Mouse (Mus musculus): ENCODE measurements at regions not wholly inside any gene's neighbourhood (a gene's known extent, or its start where the extent isn't known, plus 50 kb on each side); places are given as distances from the start of the nearest gene placed in this dataset.
"Not testable (repeated sequence)": the region's sequence is repeated elsewhere in the genome, so short reads cannot be mapped to it uniquely, and the experiment has no call there.

DNA sequence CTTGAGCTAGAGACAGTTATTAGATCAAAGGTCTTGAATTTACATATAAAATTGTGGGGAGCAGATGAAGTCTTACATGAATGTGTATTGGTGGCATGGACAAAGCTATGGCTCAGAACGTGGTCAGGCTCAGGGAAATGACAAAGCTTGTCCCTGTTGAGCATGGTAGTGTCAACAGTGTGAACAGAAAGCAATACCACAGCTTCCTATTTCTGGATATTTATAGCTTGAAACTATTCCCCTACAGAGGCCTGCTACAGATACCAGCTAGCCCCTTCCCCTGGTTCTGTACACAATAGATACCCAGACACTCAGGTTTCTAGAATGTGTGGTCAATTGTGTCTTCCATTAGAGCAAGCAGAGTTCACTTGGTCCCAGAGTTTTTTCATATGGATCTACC, 236.8 kb upstream of the Rarb start:
- DNase-seq, result no peak

DNA sequence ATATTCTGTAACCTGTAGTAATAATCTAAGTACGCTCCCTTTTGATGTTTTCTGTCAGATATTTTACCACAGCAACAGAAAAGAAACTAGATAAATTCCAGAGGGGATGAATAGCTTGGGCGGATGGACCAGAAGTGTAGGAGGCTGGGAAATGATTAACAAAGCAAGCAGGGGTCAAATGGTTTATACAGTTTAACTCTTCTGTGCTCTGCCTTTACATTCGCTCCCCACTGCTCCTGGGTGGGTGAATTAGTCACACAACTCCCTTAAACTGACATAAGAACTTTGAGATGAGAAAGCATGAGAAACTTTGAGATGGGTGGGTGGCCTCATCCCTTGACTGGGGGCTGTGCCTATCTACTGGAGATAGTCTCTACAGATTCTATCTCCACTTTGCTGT, 235.4 kb upstream of the Rarb start:
- DNase-seq, result no peak

DNA sequence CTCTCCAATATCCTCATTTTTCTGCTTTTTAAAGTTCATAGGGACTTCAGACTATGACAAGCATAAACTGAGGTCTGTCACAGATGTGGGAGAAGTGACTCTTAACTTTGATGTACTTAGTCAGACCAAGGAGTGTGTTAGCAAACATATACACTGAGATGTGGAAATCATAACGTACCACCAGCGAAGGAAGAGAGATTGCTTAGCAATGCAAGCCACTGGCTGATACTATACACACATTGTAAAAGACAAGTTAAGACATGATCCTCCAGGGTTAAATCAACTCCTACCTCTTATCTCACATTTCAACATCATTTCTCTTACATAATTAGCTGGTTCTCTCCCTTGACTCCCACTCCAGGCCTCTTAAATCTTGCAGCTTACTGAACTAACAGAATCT, 227.9 kb upstream of the Rarb start:
- DNase-seq, result no peak

DNA sequence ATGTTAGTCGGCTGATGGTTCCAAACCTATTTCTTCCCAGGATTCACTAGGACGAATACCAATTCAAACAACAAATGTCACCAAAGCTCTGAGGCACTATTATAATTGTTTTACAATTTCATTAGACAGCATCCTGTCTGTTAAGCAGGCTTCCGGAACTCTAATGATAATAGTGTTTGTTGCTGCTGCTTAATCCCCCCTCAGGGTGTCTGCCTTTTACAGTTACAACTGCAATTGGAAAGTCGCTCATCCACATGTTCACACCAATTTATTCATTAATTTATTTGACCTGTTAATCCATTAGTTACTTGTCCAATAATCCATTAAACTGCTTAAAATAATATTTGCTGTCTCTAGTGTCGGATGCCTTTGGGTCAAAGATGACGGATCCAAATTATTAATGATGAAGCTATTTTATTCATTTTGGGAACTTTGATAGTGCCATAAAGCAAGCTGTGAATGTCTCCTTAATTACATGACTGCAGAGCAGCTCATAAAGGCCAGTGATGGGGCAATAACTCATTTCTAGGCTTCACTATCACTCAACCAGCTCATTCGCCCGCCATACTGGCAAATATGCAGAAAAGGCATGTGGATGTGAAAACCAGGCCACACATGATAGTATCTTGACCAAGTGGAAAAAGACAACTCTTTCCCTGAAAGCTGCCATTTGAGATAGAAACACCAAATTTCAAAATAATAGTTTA, 226.6 kb upstream of the Rarb start:
- no peak for DNase-seq

DNA sequence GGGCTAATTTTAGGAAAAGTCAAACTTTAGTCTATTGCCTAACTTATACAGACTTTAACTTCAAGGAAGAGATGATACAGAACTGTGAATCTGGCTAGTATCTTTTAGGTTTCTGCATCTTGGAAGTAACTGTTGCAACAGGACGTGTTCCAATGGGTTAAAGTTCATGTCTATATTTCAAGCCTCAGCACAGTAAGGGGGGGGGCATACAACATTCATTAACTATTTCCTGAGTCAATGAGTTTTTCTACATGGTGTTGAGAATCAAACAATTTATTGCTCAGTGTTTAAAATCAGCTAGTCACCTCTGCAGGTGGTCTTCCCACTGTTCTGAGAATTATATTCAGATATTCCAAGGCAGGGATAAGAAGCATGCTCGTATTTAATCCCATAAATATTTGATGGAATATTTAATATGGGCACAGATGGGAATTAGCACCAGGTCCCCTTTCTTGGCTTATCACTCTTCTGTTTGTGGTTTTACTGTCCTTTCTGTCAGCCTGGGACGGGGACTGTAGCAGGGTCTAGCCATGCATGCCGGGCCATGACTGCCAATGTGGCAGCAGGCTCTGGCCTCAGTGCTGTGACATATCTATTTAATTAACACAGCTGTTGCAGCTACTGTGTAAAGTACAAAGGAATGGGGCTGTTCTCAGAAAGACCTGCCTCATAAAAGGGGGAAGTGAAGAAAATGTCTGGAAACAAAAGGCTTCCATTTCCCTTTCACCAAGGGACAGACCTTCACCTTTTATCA, 201.8 kb upstream of the Rarb start:
- no peak for DNase-seq

DNA sequence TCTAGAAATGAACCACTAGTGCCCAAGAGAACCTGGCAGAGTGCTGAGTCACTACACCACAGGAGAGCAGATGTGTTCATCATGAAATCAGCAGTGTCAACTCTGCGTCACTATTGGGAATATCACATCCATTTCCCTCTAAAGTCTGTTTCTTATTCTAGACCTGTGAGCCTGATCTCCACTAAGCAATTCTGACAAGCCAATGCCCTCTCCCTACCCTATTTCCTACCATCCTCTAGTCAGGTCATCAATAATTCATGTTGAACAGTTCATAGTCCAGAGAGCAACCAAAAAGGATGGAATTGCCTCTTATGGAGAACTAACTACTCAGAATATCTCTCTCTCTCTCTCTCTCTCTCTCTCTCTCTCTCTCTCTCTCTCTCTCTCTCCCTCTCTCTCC, 194.0 kb upstream of the Rarb start:
- DNase-seq, result no peak

DNA sequence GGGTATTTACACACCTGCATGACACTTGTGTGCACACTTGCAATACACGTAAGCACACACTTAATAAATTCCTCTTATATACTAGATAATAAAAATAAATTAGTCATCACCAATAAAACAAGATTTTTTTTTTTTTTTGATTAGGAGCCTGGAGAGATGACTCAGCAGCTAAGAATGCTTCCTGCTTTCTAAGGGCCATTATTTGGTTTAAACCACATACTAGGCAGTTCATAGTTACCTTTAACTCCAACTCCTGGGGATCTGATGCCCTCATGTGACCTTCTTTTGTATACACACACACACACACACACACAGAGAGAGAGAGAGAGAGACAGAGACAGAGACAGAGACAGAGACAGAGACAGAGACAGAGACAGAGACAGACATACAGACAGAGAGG, 193.2 kb upstream of the Rarb start:
- DNase-seq, result no peak

DNA sequence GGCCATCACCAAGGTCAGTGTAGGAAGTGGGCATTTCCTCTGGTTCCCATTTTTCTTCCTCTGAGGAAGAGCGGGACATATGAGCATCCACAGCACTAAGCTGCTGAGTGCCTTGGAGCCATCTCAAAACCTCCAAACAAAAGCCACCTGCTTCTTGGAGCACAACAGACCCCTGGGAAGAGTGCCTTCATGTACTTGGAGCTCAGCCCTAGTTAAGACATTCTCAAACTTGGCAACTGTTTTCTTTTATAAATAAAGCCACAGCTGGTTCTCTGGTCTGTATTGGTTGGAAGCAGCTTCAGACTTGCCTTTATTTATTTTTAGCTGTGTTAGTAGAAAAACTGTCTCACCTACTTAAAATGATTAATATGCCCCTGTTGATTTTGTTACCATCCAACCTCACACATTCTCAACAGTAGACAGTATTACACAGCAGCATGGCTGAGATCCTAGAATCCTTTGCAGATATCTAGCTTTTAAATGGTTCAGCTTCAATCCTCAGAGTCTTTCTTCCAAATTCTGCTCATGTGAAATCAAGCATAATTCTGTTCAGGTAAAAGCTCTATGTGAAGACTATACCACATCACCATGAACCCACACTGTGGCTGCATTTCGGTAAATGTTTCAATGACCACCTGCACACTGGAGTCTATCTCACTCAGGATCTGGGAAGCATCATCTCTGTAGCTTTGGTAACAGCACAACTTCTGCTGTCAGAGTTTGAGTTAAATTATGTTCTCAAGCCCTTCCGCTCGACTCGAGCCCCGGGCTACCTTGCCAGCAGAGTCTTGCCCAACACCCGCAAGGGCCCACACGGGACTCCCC, 186.4 kb upstream of the Rarb start:
- no peak for DNase-seq

DNA sequence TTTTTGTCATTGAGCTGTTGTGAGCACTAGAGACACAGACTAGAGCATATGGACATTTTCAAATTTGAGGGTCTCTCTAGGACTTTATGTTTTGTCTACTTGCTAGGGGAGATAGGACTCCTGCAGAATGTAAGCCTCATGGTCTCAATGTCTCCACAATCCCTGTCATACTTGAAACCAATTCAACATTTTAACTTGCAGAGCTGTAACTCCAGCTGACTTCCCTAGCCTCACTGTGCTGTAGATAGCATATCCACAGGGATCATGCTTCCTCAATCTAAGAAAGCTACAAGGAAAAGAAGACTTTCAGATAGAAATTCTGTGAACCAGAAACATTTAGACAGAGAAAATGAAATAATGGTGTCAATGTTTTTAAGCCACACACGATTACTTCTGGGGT, 185.8 kb upstream of the Rarb start:
- DNase-seq, result no peak

DNA sequence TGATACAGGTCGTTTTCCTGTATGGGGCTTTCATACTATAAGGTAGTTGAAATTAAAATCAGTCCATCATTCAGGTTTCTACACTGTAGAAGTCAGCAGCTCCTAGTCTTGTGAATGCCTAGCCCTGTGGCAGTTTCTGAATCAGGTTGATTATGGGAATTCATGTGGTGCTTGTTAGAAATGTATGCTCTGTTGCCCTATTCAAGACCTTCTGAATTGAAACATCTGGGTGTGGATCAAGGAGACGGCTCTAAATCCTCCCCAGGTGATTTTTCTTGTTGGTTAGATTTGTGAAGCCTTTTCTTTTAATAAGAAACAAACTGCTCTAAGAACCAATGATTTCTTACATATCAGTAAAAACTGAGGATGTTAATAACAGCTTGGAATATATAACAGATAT, 177.8 kb upstream of the Rarb start:
- no peak for DNase-seq

DNA sequence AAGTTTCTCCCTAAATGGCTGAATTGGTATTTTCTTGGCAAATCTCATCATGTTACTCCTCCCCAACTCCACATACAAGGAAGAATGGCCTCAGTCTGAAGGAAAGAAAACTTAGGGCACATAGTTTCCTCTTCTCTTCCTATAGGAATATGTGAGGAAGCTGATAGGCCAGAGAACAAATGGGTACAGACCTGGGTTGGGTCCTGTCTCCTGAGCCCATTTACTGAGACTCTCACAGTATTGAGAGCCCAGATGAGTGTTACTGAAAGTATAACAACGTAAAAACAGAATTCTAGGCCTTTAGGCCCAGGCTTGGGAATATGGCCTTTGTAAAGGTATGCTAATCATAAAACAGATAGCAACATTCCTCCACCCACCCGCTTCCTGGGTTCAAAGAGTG, 152.0 kb upstream of the Rarb start:
- DNase-seq, result not testable (repeated sequence)

DNA sequence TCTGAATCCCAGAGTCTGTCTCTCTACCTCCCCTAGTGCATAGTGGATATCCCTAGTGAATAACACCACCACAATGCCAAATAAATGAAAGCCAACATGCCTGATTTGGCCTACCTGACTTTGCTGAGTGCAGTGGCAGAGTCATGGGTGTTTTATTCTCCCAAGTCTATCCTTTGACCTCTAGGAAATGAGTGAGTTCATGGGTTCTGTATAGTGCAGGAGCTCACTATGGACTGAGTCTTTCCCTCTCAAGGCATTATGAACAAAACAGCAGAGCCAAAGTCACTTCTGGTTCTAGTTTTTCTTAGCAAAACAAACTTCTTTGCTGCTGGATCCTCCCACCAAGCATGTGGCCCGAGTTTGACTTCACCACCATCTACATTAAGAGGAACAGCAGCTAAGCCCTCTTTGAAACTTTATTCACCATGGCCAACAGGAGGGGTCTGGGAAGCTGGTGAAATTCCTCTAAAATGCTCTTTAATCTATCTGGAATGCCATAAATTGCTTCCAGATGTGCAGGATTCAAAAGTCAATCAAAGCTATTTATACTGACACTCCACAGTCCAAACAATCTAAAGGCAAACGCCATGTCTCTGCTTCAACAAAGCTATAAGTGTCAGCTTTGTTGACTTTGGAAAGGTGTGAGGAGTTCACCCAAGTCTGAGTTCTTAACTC, 145.9 kb upstream of the Rarb start:
- no peak for DNase-seq

DNA sequence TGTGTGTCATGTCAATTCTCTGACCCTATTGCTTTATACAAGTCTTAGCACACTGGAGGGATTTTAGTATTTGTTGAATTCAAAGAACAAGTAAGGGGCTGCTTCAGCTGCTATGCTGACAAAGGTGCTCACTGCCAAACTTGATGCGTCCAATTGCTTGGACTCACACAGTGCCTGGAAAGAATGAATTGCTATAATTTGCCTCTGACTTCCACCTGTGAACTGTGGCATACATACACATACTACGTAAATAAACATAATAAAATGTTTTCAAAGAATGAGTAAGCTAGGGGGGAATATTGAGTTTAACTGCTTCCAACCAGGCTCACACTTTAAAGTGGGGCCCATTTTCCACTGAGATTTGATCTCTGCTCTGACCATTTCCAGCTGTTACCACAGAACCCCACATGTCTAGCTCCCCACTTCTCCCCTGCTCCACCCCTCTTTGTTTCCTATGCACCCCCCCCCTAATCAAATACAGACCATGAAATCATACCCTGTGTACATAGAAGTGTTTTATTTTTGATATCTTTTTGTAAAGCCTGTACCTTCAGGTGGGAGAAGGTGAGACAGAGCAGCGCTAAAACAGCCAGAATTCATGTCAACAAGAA, 143.4 kb upstream of the Rarb start:
- no peak for DNase-seq

DNA sequence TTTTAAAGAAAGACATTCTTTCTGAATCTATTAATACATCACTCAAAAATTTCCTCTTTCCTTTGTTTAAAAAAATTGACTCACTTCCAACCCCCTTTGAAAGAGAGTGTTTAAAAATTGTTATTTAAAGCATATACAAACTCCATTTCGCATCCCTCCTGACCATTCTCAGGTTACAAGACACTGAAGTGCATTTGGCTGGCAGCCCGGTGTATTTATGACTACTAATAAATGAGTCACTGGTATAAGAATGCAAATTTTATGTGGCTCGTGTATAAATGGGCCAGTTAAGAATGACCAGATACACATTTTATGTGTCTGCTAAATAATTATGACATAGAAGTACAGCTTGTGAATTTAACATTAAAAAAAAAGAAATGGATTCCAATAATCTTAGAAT, 138.8 kb upstream of the Rarb start:
- DNase-seq, result no peak

DNA sequence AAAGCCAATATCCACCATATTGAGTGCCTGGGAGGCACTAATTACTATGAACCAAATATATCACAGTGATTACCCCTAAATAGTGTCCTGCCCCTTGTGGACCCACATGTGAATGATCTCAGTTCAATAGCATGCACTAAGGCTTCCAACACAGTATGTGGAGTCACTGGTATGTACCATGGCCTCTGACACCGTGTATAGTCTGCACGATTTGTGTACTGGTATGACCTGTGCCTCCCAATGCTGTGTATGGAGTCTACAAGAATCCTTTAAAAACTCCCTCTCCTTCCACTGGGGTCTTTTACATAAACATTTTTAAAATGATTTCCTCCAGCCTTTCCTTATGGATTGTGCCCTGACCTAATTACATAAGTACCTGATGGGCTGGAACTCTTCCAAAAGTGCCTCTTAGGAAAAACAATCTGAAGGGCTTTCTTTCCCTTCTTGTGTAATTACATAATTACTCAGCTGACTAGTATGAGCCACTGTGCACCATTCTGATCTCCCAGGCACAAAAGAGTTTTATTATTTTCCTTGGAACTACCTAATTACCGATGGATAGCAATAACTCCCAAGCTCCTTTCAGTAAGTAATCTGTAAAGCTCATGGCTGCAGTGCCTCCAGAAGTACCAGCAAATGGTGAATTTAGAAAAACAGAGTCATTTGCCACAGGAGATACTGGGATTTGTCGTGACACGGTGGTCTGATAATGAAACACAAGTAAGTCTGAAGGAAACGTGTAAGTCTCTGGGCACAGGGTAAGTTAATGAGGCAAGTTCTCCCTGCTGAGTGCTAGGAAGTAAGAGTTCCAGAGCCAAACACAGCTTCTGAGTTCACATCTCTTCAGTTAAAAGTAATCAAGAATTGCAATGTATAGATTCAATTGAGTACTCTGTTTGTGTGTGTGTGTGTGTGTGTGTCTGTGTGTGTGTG, 135.8 kb upstream of the Rarb start:
- DNase-seq, result no peak

DNA sequence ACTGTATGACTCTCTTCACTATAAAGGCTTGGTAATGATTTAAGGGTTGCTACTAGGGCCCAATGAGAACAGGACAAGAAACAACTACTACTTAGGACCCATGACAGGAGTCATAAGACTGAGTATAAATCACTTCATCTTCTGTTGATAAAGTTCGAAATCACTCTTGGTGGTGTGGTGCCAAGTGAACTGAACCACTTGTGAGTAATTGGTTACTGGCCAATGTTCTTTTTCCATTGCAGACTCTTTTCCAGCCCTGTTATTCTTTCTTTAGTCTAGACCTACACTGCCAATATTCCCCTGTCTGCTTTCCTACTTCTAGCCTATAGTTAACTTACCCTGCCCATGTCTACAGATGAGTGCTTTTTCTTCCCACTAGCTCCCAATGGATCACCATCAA, 129.8 kb upstream of the Rarb start:
- no peak for DNase-seq

DNA sequence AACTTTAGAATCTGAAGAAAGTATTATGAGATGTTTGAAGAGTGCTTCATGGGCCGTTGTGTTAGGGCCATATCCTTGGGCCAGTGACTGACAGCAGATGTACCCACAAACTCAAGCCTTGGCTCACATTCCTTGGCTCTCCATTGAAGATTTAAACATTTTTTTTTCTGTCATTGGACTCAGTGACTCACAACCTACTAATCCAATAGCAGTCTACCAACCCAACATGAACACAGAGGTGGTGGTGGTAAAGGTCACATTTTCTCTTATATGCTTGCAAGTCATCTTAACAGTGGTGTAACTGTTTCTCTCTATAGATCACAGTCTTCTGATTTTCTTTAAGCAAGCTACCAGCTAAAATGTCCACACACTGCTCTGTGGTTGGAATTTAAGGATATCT, 125.5 kb upstream of the Rarb start:
- DNase-seq, result no peak

DNA sequence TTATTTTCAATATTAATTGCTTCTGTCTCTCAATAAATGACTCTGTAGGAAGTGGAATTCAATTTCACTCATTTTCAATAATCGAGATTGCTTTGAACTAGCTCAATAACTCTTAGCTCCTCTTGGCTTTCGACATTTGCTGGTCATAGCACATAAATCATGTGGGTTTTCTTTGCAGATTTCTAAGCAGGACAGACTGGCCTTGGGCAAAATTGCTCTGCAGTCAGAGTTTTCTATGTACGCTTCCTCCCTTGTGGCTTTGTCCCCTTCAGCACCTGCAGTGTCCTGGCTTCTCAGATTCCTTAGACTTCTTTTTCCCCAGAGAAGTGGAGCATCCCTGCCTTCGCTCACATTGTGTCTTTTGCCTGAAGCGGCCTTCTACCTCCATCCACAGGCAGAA, 124.6 kb upstream of the Rarb start:
- DNase-seq, result no peak

DNA sequence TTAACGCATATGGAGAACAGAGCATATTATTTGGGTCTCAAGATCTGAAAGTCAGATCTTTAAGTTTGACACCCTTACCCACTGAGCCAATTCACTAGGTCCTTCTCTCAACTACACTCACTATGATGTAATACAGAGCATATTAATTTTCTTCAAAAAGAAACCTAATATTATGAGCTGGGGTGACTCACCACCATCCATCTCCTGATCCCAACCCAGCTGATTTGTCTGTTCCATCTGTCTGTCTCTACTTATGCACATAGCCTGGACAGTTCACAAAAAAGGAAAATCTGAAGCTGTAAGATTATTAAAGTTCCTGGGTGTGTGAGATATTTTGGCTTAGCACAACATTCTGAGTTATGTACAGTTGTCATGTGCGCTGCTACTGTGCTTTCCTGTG, 108.2 kb upstream of the Rarb start:
- DNase-seq, result no peak

DNA sequence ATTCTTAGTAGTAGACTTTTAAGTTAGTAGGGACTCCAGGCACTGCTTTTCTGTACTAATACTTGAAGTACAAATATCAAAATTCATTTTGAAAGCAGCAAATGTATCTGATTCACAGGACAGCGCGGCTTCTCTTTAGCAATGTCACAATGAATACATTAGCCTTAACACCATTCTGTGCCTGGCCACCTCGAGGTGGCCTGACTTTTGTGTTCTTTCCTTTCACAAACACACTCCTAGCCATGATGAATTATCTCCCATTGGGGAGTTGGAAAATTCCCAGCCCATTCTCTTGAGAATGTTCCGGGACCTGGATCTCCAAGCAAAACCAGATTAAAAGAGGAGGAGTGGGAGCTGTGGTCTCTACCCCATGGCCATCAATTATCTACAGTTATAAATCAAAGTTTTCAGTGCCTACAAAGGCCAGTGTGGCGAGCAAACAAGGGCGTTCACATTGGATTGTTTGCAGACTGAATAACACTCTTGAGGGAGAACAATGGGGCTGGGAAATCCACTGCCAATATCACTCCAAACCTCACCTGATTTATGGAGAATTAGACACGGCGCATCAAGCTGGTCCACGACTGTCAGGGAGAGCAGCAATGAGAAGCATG, 82.7 kb upstream of the Rarb start:
- DNase-seq, result no peak

Measured in cerebellum, adult 18-20 months (tissue).